Mouse (Mus musculus): ENCODE results near the gene AF366264. TPM values are rescaled to one million over a fixed set of nuclear protein-coding genes. Genes with fewer than 3 reads are reported as not detected.

AF366264 gene
- total and polyA plus RNA-seq, 3 experiments: 0.22 TPM; not detected in 2

- no peak for DNase-seq (ENCODE audit: low spot score)
- TF ChIP-seq GATA1 (IDR thresholded peaks at IDR 0.05; ENCODE audit: borderline replicate concordance, low read length) (no peak), CTCF (IDR thresholded peaks at IDR 0.05; ENCODE audit: low read depth, low read length) (no peak), GATA2 (IDR thresholded peaks at IDR 0.05; ENCODE audit: borderline replicate concordance, low read depth, low read length) (no peak), TAL1 (conservative IDR thresholded peaks at IDR 0.05; ENCODE audit: low read depth, low read length) (no peak), POLR2AphosphoS5 (IDR thresholded peaks at IDR 0.05; ENCODE audit: insufficient replicate concordance, low read depth, low read length) (no peak)
- no peaks in the 10 kb centered on the region for H3K9me3 ChIP-seq (replicated peaks)
- peaks cover 54% of the 10 kb centered on the region for H3K36me3 ChIP-seq (replicated peaks)
- H3K27me3 ChIP-seq (ENCODE audit: insufficient read depth, low read length): no peaks in the 10 kb centered on the region
- no peak overlapping the region for H3K4me3 ChIP-seq (ENCODE audit: low read depth, low read length)
- ATAC-seq (ENCODE audit: extremely low read depth, insufficient number of reproducible peaks, low FRiP score, poor library complexity, severe bottlenecking): no peak
- peaks cover 10% of the 10 kb centered on the region for H3K4me1 ChIP-seq (ENCODE audit: insufficient read depth, low read depth, low read length)
Measured at GRCm38 (mm10) chr8:13789606-13790005, 48.6 kb downstream of the AF366264 start.

- ATAC-seq (ENCODE audit: extremely low read depth, insufficient number of reproducible peaks, low FRiP score, poor library complexity, severe bottlenecking): peak; percentile 46
- peak overlapping the region; percentile 86 for H3K4me3 ChIP-seq (ENCODE audit: low read depth, low read length)
- peaks cover 46% of the 10 kb centered on the region for H3K36me3 ChIP-seq (replicated peaks)
- no peaks in the 10 kb centered on the region for H3K27me3 ChIP-seq (ENCODE audit: insufficient read depth, low read length)
- no peak for TF ChIP-seq GATA2 (IDR thresholded peaks at IDR 0.05; ENCODE audit: borderline replicate concordance, low read depth, low read length)
- no peak for TF ChIP-seq POLR2AphosphoS5 (IDR thresholded peaks at IDR 0.05; ENCODE audit: insufficient replicate concordance, low read depth, low read length)
- peak; percentile 34; the same call in 1 of the 2 replicates for TF ChIP-seq CTCF (IDR thresholded peaks at IDR 0.05; ENCODE audit: low read depth, low read length)
- peak; percentile 98 for DNase-seq (ENCODE audit: low spot score)
- H3K9me3 ChIP-seq (replicated peaks): no peaks in the 10 kb centered on the region
- H3K4me1 ChIP-seq (ENCODE audit: insufficient read depth, low read depth, low read length): peaks cover 25% of the 10 kb centered on the region
Measured at GRCm38 (mm10) chr8:13785764-13786299, 52.4 kb downstream of the AF366264 start.

GRCm38 (mm10) chr8:13785250-13785763 lies 52.9 kb downstream of the AF366264 start, which contains the start of gene Upf3a:
Gene Upf3a, plus strand, starts transcription at chr8:13785615.
- peaks cover 50% of the 10 kb centered on the region for H3K36me3 ChIP-seq (replicated peaks)
- peak within 1 kb of the TSS; percentile 86 for H3K4me3 ChIP-seq (ENCODE audit: low read depth, low read length)
- TF ChIP-seq GATA1 (IDR thresholded peaks at IDR 0.05; ENCODE audit: borderline replicate concordance, low read length) (no peak), CTCF (IDR thresholded peaks at IDR 0.05; ENCODE audit: low read depth, low read length) (peak; percentile 42; the same call in 1 of the 2 replicates), GATA2 (IDR thresholded peaks at IDR 0.05; ENCODE audit: borderline replicate concordance, low read depth, low read length) (no peak), POLR2AphosphoS5 (IDR thresholded peaks at IDR 0.05; ENCODE audit: insufficient replicate concordance, low read depth, low read length) (0 out of 2 replicates have a peak, but pooled peaks have one; percentile 47), TAL1 (conservative IDR thresholded peaks at IDR 0.05; ENCODE audit: low read depth, low read length) (no peak)
- DNase-seq (ENCODE audit: low spot score): peak; percentile 87
- ATAC-seq (ENCODE audit: extremely low read depth, insufficient number of reproducible peaks, low FRiP score, poor library complexity, severe bottlenecking): peak; percentile 86
- H3K27me3 ChIP-seq (ENCODE audit: insufficient read depth, low read length): no peaks in the 10 kb centered on the region
- H3K4me1 ChIP-seq (ENCODE audit: insufficient read depth, low read depth, low read length): peaks cover 29% of the 10 kb centered on the region
- no peaks in the 10 kb centered on the region for H3K9me3 ChIP-seq (replicated peaks)

Other genes starting within 250 kb of the AF366264 start
- gene Rasa3, start 160.8 kb downstream of the AF366264 start, total RNA-seq (2014; fragmentation: Nextera tagmentation): not detected in 2 replicates
- gene Rasa3, start 160.8 kb downstream of the AF366264 start, total RNA-seq (2017): 0.11 and 0.12 TPM in 2 replicates
- 0.02 TPM in 2 replicates for gene Rasa3, start 160.8 kb downstream of the AF366264 start, polyA plus RNA-seq (2012)
- gene Cfap97d2, start 132.5 kb downstream of the AF366264 start, total RNA-seq (2014; fragmentation: Nextera tagmentation): not detected in 2 replicates
- 0.38 and 0.41 TPM in 2 replicates for gene Cfap97d2, start 132.5 kb downstream of the AF366264 start, total RNA-seq (2017)
- gene Cfap97d2, start 132.5 kb downstream of the AF366264 start, polyA plus RNA-seq (2012): not detected in 2 replicates
- gene Cdc16, start 80.7 kb downstream of the AF366264 start, total RNA-seq (2014; fragmentation: Nextera tagmentation): 68.5 and 75.9 TPM in 2 replicates
- gene Cdc16, start 80.7 kb downstream of the AF366264 start, total RNA-seq (2017): 64.5 and 81.1 TPM in 2 replicates
- gene Cdc16, start 80.7 kb downstream of the AF366264 start, polyA plus RNA-seq (2012): 19.0 and 25.1 TPM in 2 replicates
- 13.3 and 18.0 TPM in 2 replicates for gene Upf3a, start 52.8 kb downstream of the AF366264 start, total RNA-seq (2014; fragmentation: Nextera tagmentation)
- gene Upf3a, start 52.8 kb downstream of the AF366264 start, total RNA-seq (2017): 21.3 and 21.5 TPM in 2 replicates
- 31.4 and 34.9 TPM in 2 replicates for gene Upf3a, start 52.8 kb downstream of the AF366264 start, polyA plus RNA-seq (2012)
- 42.7 and 45.5 TPM in 2 replicates for gene Champ1, start 31.3 kb upstream of the AF366264 start, total RNA-seq (2014; fragmentation: Nextera tagmentation)
- 36.0 and 40.2 TPM in 2 replicates for gene Champ1, start 31.3 kb upstream of the AF366264 start, total RNA-seq (2017)
- 17.1 and 24.7 TPM in 2 replicates for gene Champ1, start 31.3 kb upstream of the AF366264 start, polyA plus RNA-seq (2012)
- gene Coprs, start 51.9 kb upstream of the AF366264 start, total RNA-seq (2014; fragmentation: Nextera tagmentation): 6.5 and 10.2 TPM in 2 replicates
- gene Coprs, start 51.9 kb upstream of the AF366264 start, total RNA-seq (2017): 29.0 and 30.0 TPM in 2 replicates
- 5.3 and 5.6 TPM in 2 replicates for gene Coprs, start 51.9 kb upstream of the AF366264 start, polyA plus RNA-seq (2012)

Data from G1E (cell line).